Mouse (Mus musculus): Measurements from ENCODE around the gene Ppp1r9a.

DNA sequence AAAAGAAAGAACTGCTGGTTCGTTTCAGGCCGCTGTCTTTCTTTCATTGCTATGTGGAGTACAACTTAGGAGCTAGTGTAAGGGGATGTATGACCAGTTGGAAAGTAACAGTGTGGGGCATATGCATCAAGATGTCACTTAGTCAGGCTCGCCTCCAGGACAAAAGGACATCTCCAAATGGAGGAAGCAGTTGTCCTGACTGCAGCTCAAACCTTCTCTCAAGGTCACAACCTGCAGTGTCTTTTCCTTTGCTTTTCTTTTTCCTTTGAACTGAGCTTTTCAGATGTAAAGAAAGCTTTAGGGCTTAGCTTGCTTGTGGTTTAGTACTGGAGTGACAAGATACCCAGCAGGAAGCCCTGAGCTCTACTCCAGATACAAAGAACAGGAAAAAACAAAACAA, 77.4 kb downstream of the Ppp1r9a start:
- no peak for TF ChIP-seq POLR2A (IDR thresholded peaks at IDR 0.05; ENCODE audit: borderline replicate concordance, extremely low read depth, insufficient read depth, insufficient read length, poor library complexity, severe bottlenecking)
- TF ChIP-seq CTCF (IDR thresholded peaks at IDR 0.05; ENCODE audit: borderline replicate concordance, extremely low read depth, insufficient read depth, insufficient read length), result no peak
